ENCODE assay signal across 10 mouse cellular contexts in genomic region chr7:126350748-126351418, GRCm38 (mm10). TPM values are rescaled to one million over a fixed set of nuclear protein-coding genes. Genes with fewer than 3 reads are reported as not detected.
DNase-seq lines count a peak whose midpoint lies in the region; ATAC-seq and TF ChIP-seq lines count a peak whose summit lies in the region.
"Had no signal": no experiment of that assay in that cellular context is flagged by ENCODE, and none has a peak within 500 bp of the region (broad histone marks: within the 10 kb centered on the region; RNA-seq: fewer than 3 reads in every experiment).

No protein-coding gene starts in this region.

- no peaks in the 10 kb centered on the region for H3K9me3 ChIP-seq in intestine, embryonic 14.5 days (ENCODE audit: control insufficient read depth, low read length)
- H3K9me3 ChIP-seq in intestine, embryonic 15.5 days = no peaks in the 10 kb centered on the region
- no peaks in the 10 kb centered on the region for H3K9me3 ChIP-seq in hindbrain, postnatal 0 days (ENCODE audit: low read length)

- no peak for TF ChIP-seq POLR2A in testis, adult 2 months (IDR thresholded peaks at IDR 0.05; ENCODE audit: control insufficient read depth, low read depth, low read length)

- no peak overlapping the region for H3K27ac ChIP-seq in intestine, embryonic 14.5 days (ENCODE audit: low read depth)
- H3K27ac ChIP-seq in intestine, embryonic 15.5 days = no peak overlapping the region
- no peak overlapping the region for H3K27ac ChIP-seq in testis, adult 2 months (ENCODE audit: control insufficient read depth, insufficient read depth, low read depth, low read length)
- H3K27ac ChIP-seq in hindbrain, postnatal 0 days = peak overlapping the region; percentile 3; the same call in 1 of the 2 replicates
- H3K27ac ChIP-seq: liver, embryonic 14.5 days had no signal

- H3K4me2 ChIP-seq in intestine, embryonic 14.5 days (ENCODE audit: low read length) = peak overlapping the region; percentile 29
- H3K4me2 ChIP-seq in intestine, embryonic 15.5 days (replicated peaks) = no peak overlapping the region; the same call in 1 of the 2 replicates
- peak overlapping the region; percentile 45 for H3K4me2 ChIP-seq in hindbrain, postnatal 0 days (ENCODE audit: low read depth, low read length)

- no peaks in the 10 kb centered on the region for H3K4me1 ChIP-seq in intestine, embryonic 14.5 days (replicated peaks; ENCODE audit: control insufficient read depth, insufficient read depth, low read length)
- 0 out of 2 replicates have a peak, but pooled peaks cover 2% of the 10 kb centered on the region for H3K4me1 ChIP-seq in intestine, embryonic 15.5 days (replicated peaks)
- peaks cover 6% of the 10 kb centered on the region; the same call in 1 of the 2 replicates for H3K4me1 ChIP-seq in testis, adult 2 months (ENCODE audit: control insufficient read depth, insufficient read depth, low read length)
- no peaks in the 10 kb centered on the region for H3K4me1 ChIP-seq in hindbrain, postnatal 0 days (ENCODE audit: insufficient read depth, low read length)

- no peak for DNase-seq in intestine, embryonic 14.5 days (ENCODE audit: low spot score)
- DNase-seq in testis, postnatal 14 days (ENCODE audit: low spot score) = no peak
- DNase-seq in hindbrain, postnatal 0 days (ENCODE audit: low spot score) = peak; percentile 53
- DNase-seq in adipocyte (ENCODE audit: low spot score) = no peak
- no peak for DNase-seq in left cerebral cortex, adult 18-20 months (ENCODE audit: low spot score in 2 of 2)
- no peak for DNase-seq in c-Kit-positive CD71-positive TER-119-positive erythroid progenitor cells, embryonic 14.5 days (ENCODE audit: low spot score)
- DNase-seq: adrenal gland, postnatal 36 days had no signal

- H3K9ac ChIP-seq in intestine, embryonic 14.5 days (ENCODE audit: low read length) = no peak overlapping the region
- H3K9ac ChIP-seq in intestine, embryonic 15.5 days = no peak overlapping the region
- 0 out of 2 replicates have a peak overlapping the region, but pooled peaks have one; percentile 13 for H3K9ac ChIP-seq in hindbrain, postnatal 0 days (replicated peaks; ENCODE audit: low read length)
- H3K9ac ChIP-seq: liver, embryonic 14.5 days had no signal

- WGBS in intestine, embryonic 14.5 days = 63% methylated on average over 20 of the region's 20 CpGs
- 59% methylated on average over 20 of the region's 20 CpGs for WGBS in intestine, embryonic 15.5 days
- 57% methylated on average over 20 of the region's 20 CpGs for WGBS in hindbrain, postnatal 0 days

- no peaks in the 10 kb centered on the region for H3K27me3 ChIP-seq in intestine, embryonic 14.5 days (replicated peaks; ENCODE audit: control insufficient read depth, insufficient read depth, low read length)
- H3K27me3 ChIP-seq in intestine, embryonic 15.5 days (replicated peaks) = no peaks in the 10 kb centered on the region
- H3K27me3 ChIP-seq in testis, adult 2 months (ENCODE audit: control insufficient read depth, insufficient read depth, low read length) = no peaks in the 10 kb centered on the region
- no peaks in the 10 kb centered on the region for H3K27me3 ChIP-seq in hindbrain, postnatal 0 days (ENCODE audit: insufficient read depth, low read length)

- no peak for ATAC-seq in intestine, embryonic 14.5 days (replicated peaks; ENCODE audit: low FRiP score, low TSS enrichment, low read depth)
- no peak for ATAC-seq in intestine, embryonic 15.5 days
- peak; percentile 68; the same call in 1 of the 2 replicates for ATAC-seq in hindbrain, postnatal 0 days

- H3K36me3 ChIP-seq in intestine, embryonic 14.5 days (ENCODE audit: control insufficient read depth, insufficient read depth, low read length) = no peaks in the 10 kb centered on the region
- H3K36me3 ChIP-seq in intestine, embryonic 15.5 days = no peaks in the 10 kb centered on the region
- no peaks in the 10 kb centered on the region for H3K36me3 ChIP-seq in testis, adult 2 months (ENCODE audit: control insufficient read depth, insufficient read depth, low read length)
- no peaks in the 10 kb centered on the region for H3K36me3 ChIP-seq in hindbrain, postnatal 0 days (ENCODE audit: insufficient read depth, low read length)

- no peak for TF ChIP-seq CTCF in testis, adult 2 months (IDR thresholded peaks at IDR 0.05; ENCODE audit: control insufficient read depth, insufficient read depth, insufficient replicate concordance, low read depth, low read length)
- TF ChIP-seq CTCF in hindbrain, postnatal 0 days (IDR thresholded peaks at IDR 0.05; ENCODE audit: low read depth) = peak; percentile 17

- H3K4me3 ChIP-seq in intestine, embryonic 14.5 days (ENCODE audit: low read depth, low read length) = 0 out of 2 replicates have a peak overlapping the region, but pooled peaks have one; percentile 2
- no peak overlapping the region for H3K4me3 ChIP-seq in intestine, embryonic 15.5 days (replicated peaks)
- peak overlapping the region; percentile 77 for H3K4me3 ChIP-seq in testis, adult 2 months (ENCODE audit: control insufficient read depth, low read depth, low read length)
- H3K4me3 ChIP-seq in hindbrain, postnatal 0 days (ENCODE audit: low read length) = peak overlapping the region; percentile 20; the same call in 1 of the 2 replicates

RNA-seq across cellular contexts. Expression of gene Lat, which starts 18.5 kb away (rescaled TPM):
- polyA plus RNA-seq in intestine, embryonic 14.5 days (2014; fragmentation: Nextera tagmentation; extraction: Ambion mirVana) = 1.1 and 1.9 TPM in 2 replicates
- 1.4 and 1.5 TPM in 2 replicates for polyA plus RNA-seq in intestine, embryonic 15.5 days (2015; fragmentation: Nextera tagmentation; extraction: Ambion mirVana)
- polyA plus RNA-seq in testis, adult 2 months (2012; rRNA removed) = 0.53 and 0.57 TPM in 2 replicates
- 0.37 TPM in 1 of 2 replicates, not detected in the other for total RNA-seq in hindbrain, postnatal 0 days (2014; rRNA removed)
- 0.96 and 1.1 TPM in 2 replicates for polyA plus RNA-seq in hindbrain, postnatal 0 days (2015; fragmentation: Nextera tagmentation; extraction: Ambion mirVana)
- 1 to 10 TPM; 1.5 to 1.7 TPM for total RNA-seq in left cerebral cortex, adult 18-20 months (2021)

RNA-seq across cellular contexts. Expression of gene Spns1, which starts 26.4 kb away (rescaled TPM):
- polyA plus RNA-seq in intestine, embryonic 14.5 days (2014; fragmentation: Nextera tagmentation; extraction: Ambion mirVana) = 44.4 and 45.9 TPM in 2 replicates
- polyA plus RNA-seq in intestine, embryonic 15.5 days (2015; fragmentation: Nextera tagmentation; extraction: Ambion mirVana) = 53.4 and 59.3 TPM in 2 replicates
- polyA plus RNA-seq in testis, adult 2 months (2012; rRNA removed) = 30.9 and 44.2 TPM in 2 replicates
- 102 and 125 TPM in 2 replicates for total RNA-seq in hindbrain, postnatal 0 days (2014; rRNA removed)
- 80.9 and 83.7 TPM in 2 replicates for polyA plus RNA-seq in hindbrain, postnatal 0 days (2015; fragmentation: Nextera tagmentation; extraction: Ambion mirVana)
- 10 to 100 TPM; 84.7 to 85.3 TPM for total RNA-seq in left cerebral cortex, adult 18-20 months (2021)

RNA-seq across cellular contexts. Expression of gene Nfatc2ip, which starts 45.7 kb away (rescaled TPM):
- polyA plus RNA-seq in intestine, embryonic 14.5 days (2014; fragmentation: Nextera tagmentation; extraction: Ambion mirVana) = 2.3 and 2.6 TPM in 2 replicates
- 1.6 and 2.5 TPM in 2 replicates for polyA plus RNA-seq in intestine, embryonic 15.5 days (2015; fragmentation: Nextera tagmentation; extraction: Ambion mirVana)
- 39.4 and 41.3 TPM in 2 replicates for polyA plus RNA-seq in testis, adult 2 months (2012; rRNA removed)
- 6.1 and 6.4 TPM in 2 replicates for total RNA-seq in hindbrain, postnatal 0 days (2014; rRNA removed)
- 2.9 and 3.0 TPM in 2 replicates for polyA plus RNA-seq in hindbrain, postnatal 0 days (2015; fragmentation: Nextera tagmentation; extraction: Ambion mirVana)
- total RNA-seq in left cerebral cortex, adult 18-20 months (2021) = 1 to 10 TPM; 4.5 to 5.8 TPM

Comparison
In these comparisons a context has a peak if more than half of its experiments do, and no peak if none do; other contexts are left out.
1. RNA of gene Nfatc2ip, which starts 45.7 kb away (polyA plus RNA-seq): 39.4 to 41.3 TPM in testis, adult 2 months; 2.9 to 3.0 TPM in hindbrain, postnatal 0 days, 1.6 to 2.5 TPM in intestine, embryonic 15.5 days and 2.3 to 2.6 TPM in intestine, embryonic 14.5 days; every median in the first group is over 10 times any median in the second.